Mouse (Mus musculus) myocyte (in vitro differentiated cells): Measurements from ENCODE around the gene Hnf4a. TPM values are rescaled to one million over a fixed set of nuclear protein-coding genes. Genes with fewer than 3 reads are reported as not detected.
A peak's percentile ranks its signal among the peaks of the same experiment; 100 is the strongest.

Experiments used
- H3K27me3 ChIP-seq: one replicate; pipeline ENCODE4 v1.6.1; 2011; ENCODE audit not compliant: control insufficient read depth, insufficient read depth, insufficient read length
- H3K36me3 ChIP-seq: one replicate; pipeline ENCODE4 v1.6.1; 2011; ENCODE audit not compliant: control insufficient read depth, insufficient read depth
- H3K4me2 ChIP-seq: one replicate; pipeline ENCODE4 v1.6.1; 2011; ENCODE audit warnings: low read depth, control low read depth
- H3K4me3 ChIP-seq: one replicate; pipeline ENCODE4 v1.5.1; 2011; ENCODE audit warnings: mild to moderate bottlenecking, control low read depth, moderate library complexity
- H3K79me2 ChIP-seq: one replicate; pipeline ENCODE4 v1.6.1; 2011; ENCODE audit not compliant: control insufficient read depth, insufficient read depth
- H3ac ChIP-seq: one replicate; pipeline ENCODE4 v1.6.1; 2011; ENCODE audit not compliant: control insufficient read depth, insufficient read length
- CEBPB ChIP-seq: IDR thresholded peaks from 2 replicates; pipeline ENCODE4 v1.6.1; 2011; ENCODE audit warnings: mild to moderate bottlenecking, moderate library complexity; ENCODE audit not compliant: poor library complexity, insufficient read depth, severe bottlenecking
- E2F4 ChIP-seq: IDR thresholded peaks from one replicate; pipeline ENCODE4 v1.6.1; 2011; ENCODE audit warnings: mild to moderate bottlenecking, control low read depth, moderate library complexity; ENCODE audit not compliant: insufficient read depth
- MAX ChIP-seq: IDR thresholded peaks from one replicate; pipeline ENCODE4 v1.6.1; 2011; ENCODE audit warnings: low read depth, mild to moderate bottlenecking, control low read depth
- MYOD1 ChIP-seq, 3 experiments: IDR thresholded peaks; one replicate each; pipeline ENCODE4 v1.6.1; 2011; ENCODE audit warnings: control low read depth in 2 of 3, low read depth in 2 of 3, mild to moderate bottlenecking in 2 of 3, moderate library complexity in 1 of 3; ENCODE audit not compliant: insufficient read length in 2 of 3, control insufficient read depth in 1 of 3
- MYOG ChIP-seq, 3 experiments: IDR thresholded peaks; one replicate each; pipeline ENCODE4 v1.6.1; 2011; ENCODE audit warnings: control low read depth in 2 of 3, low read depth in 2 of 3, mild to moderate bottlenecking in 2 of 3; ENCODE audit not compliant: insufficient read length in 2 of 3, control insufficient read depth in 1 of 3, insufficient read depth in 1 of 3
- POLR2A ChIP-seq: IDR thresholded peaks from one replicate; pipeline ENCODE4 v1.6.1; 2011; ENCODE audit warnings: low read depth, mild to moderate bottlenecking, control low read depth, moderate library complexity; ENCODE audit not compliant: insufficient read length
- POLR2AphosphoS2 ChIP-seq: IDR thresholded peaks from one replicate; pipeline ENCODE4 v1.6.1; 2011; ENCODE audit warnings: low read depth, control low read depth; ENCODE audit not compliant: insufficient read length
- REST ChIP-seq: IDR thresholded peaks from one replicate; pipeline ENCODE4 v1.6.1; 2011; ENCODE audit warnings: mild to moderate bottlenecking, control low read depth, moderate library complexity; ENCODE audit not compliant: insufficient read depth, insufficient read length
- SRF ChIP-seq: IDR thresholded peaks from one replicate; pipeline ENCODE4 v1.6.1; 2011; ENCODE audit warnings: low read depth; ENCODE audit not compliant: control insufficient read depth, insufficient read length
- TCF12 ChIP-seq: IDR thresholded peaks from one replicate; pipeline ENCODE4 v1.6.1; 2011; ENCODE audit warnings: mild to moderate bottlenecking, control low read depth; ENCODE audit not compliant: poor library complexity, insufficient read depth, severe bottlenecking
- TCF3 ChIP-seq: IDR thresholded peaks from one replicate; pipeline ENCODE4 v1.6.1; 2011; ENCODE audit warnings: low read depth, control low read depth; ENCODE audit not compliant: insufficient read length
- USF1 ChIP-seq: IDR thresholded peaks from one replicate; pipeline ENCODE4 v1.6.1; 2011; ENCODE audit warnings: low read depth, mild to moderate bottlenecking, control low read depth, moderate library complexity
- polyA plus RNA-seq: library from polyadenylated mRNA; unstranded; fragments of >200 nt; fragmentation: generic; extraction: Trizol; gene quantifications from one replicate; pipeline ENCODE4 v1.2.1, GENCODE M21; 2012; ENCODE audit warnings: missing spikeins

Gene Hnf4a
- polyA plus RNA-seq, 1 experiment = not detected

GRCm38 (mm10) chr2:163471710-163472465, 34.7 kb upstream of the Hnf4a start:
- H3K4me2 ChIP-seq = peak overlapping the region; percentile 96
- no peak for TF ChIP-seq MAX
- TF ChIP-seq CEBPB = 0 out of 2 replicates have a peak, but pooled peaks have one; percentile 57
- H3K27me3 ChIP-seq = no peaks in the 10 kb centered on the region

GRCm38 (mm10) chr2:163472466-163472851, 34.1 kb upstream of the Hnf4a start, which contains the start of gene Fitm2:
TSS of gene Fitm2 (minus strand) at chr2:163472629.
- Histone ChIP-seq H3K36me3 (peaks cover 7% of the 10 kb centered on the region), H3K27me3 (no peaks in the 10 kb centered on the region), H3K79me2 (no peaks in the 10 kb centered on the region), H3ac (peak within 1 kb of the TSS; percentile 13), H3K4me2 (peak within 1 kb of the TSS; percentile 96), H3K4me3 (peak within 1 kb of the TSS; percentile 85)
- peak in 2 of 3 experiments; percentile 59 to 66 for TF ChIP-seq MYOD1 (IDR thresholded peaks at IDR 0.05; ENCODE audit: control insufficient read depth in 1 of 3, insufficient read length in 2 of 3, low read depth in 2 of 3)
- TF ChIP-seq TCF12 = no peak
- peak in 1 of 3 experiments; percentile 66 for TF ChIP-seq MYOG (IDR thresholded peaks at IDR 0.05; ENCODE audit: control insufficient read depth in 1 of 3, insufficient read depth in 1 of 3, insufficient read length in 2 of 3, low read depth in 2 of 3)
- peak; percentile 16 for TF ChIP-seq MAX
- peak; percentile 81 for TF ChIP-seq POLR2A
- peak; percentile 72 for TF ChIP-seq SRF
- TF ChIP-seq E2F4 = no peak
- peak; percentile 79 for TF ChIP-seq POLR2AphosphoS2

More at GRCm38 (mm10) chr2:163471710-163472465, 34.7 kb upstream of the Hnf4a start:
- H3ac ChIP-seq = peak overlapping the region; percentile 13
- H3K36me3 ChIP-seq = peaks cover 7% of the 10 kb centered on the region
- peak overlapping the region; percentile 85 for H3K4me3 ChIP-seq
- H3K79me2 ChIP-seq = no peaks in the 10 kb centered on the region

GRCm38 (mm10) chr2:163480191-163480825, 26.3 kb upstream of the Hnf4a start:
- Histone ChIP-seq H3K36me3 (no peaks in the 10 kb centered on the region), H3K4me2 (no peak overlapping the region), H3ac (no peak overlapping the region), H3K79me2 (no peaks in the 10 kb centered on the region), H3K27me3 (no peaks in the 10 kb centered on the region), H3K4me3 (no peak overlapping the region)
- no peak for TF ChIP-seq MYOG (IDR thresholded peaks at IDR 0.05; ENCODE audit: control insufficient read depth in 1 of 3, insufficient read depth in 1 of 3, insufficient read length in 2 of 3, low read depth in 2 of 3)
- no peak for TF ChIP-seq E2F4
- no peak for TF ChIP-seq USF1
- TF ChIP-seq MAX = no peak
- TF ChIP-seq CEBPB = no peak

GRCm38 (mm10) chr2:163481539-163482029, 25.0 kb upstream of the Hnf4a start:
- Histone ChIP-seq H3K4me2 (peak overlapping the region; percentile 22), H3K4me3 (no peak overlapping the region), H3K27me3 (no peaks in the 10 kb centered on the region), H3ac (no peak overlapping the region), H3K79me2 (no peaks in the 10 kb centered on the region), H3K36me3 (no peaks in the 10 kb centered on the region)
- TF ChIP-seq MYOG (IDR thresholded peaks at IDR 0.05; ENCODE audit: control insufficient read depth in 1 of 3, insufficient read depth in 1 of 3, insufficient read length in 2 of 3, low read depth in 2 of 3) (peak; percentile 87 to 99 (median 98)), POLR2AphosphoS2 (no peak), MAX (no peak), POLR2A (no peak), E2F4 (no peak), USF1 (no peak), REST (no peak), MYOD1 (IDR thresholded peaks at IDR 0.05; ENCODE audit: control insufficient read depth in 1 of 3, insufficient read length in 2 of 3, low read depth in 2 of 3) (peak; percentile 23 to 97 (median 96)), TCF3 (peak; percentile 96), TCF12 (peak; percentile 92), CEBPB (no peak), SRF (no peak)

DNA sequence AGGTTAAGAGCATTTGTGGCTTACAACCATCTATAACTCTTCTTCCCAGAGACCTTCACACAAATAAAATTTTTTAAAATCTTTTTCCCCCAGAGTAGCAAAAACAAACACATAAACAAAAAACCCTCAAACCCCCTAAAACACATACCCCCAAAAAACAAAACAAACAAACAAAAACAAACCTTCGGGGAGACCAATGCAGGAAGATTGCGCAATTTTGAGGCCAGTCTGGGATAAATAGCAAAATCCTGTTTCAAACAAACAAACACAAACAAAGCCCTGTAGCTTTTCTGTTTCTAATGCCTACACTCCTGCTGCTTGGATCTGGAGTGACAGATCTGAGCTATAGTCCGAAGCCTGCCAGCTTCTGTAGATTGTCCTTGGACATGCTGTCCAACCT, 19.2 kb upstream of the Hnf4a start:
- Histone ChIP-seq H3K4me3 (no peak overlapping the region), H3ac (no peak overlapping the region), H3K79me2 (no peaks in the 10 kb centered on the region), H3K27me3 (peaks cover 16% of the 10 kb centered on the region), H3K36me3 (no peaks in the 10 kb centered on the region), H3K4me2 (no peak overlapping the region)
- TF ChIP-seq REST (no peak), CEBPB (peak; percentile 63)
